Mouse (Mus musculus) limb, embryonic 11.5 days (tissue): ENCODE measurements at regions not wholly inside any gene's neighbourhood (a gene's known extent, or its start where the extent isn't known, plus 50 kb on each side); places are given as distances from the start of the nearest gene placed in this dataset.

Experiments used
- ATAC-seq: fragments of 200-750 bp; cut with Nextera tagmentation; 2 replicates; pipeline ENCODE4 v1.8.0; 2017; ENCODE audit warnings: low read depth; ENCODE audit not compliant: insufficient number of reproducible peaks, low FRiP score, low TSS enrichment
- DNase-seq: peaks from one replicate; pipeline ENCODE4 v3.0.0-alpha.2; 2015; ENCODE audit warnings: low spot score
- H3K27ac ChIP-seq: fragments of 300-500 bp; sonication (generic); replicated peaks from 2 replicates; pipeline ENCODE4 v1.5.1; 2014; ENCODE audit warnings: low read depth, mild to moderate bottlenecking, low read length
- H3K27me3 ChIP-seq: fragments of 300-500 bp; sonication (generic); 2 replicates; pipeline ENCODE4 v1.6.1; 2014; ENCODE audit warnings: mild to moderate bottlenecking, low read length, mixed read lengths; ENCODE audit not compliant: control insufficient read depth, insufficient read depth
- H3K36me3 ChIP-seq: fragments of 300-500 bp; sonication (generic); 2 replicates; pipeline ENCODE4 v1.6.1; 2014; ENCODE audit warnings: mild to moderate bottlenecking, low read length, moderate library complexity, mixed read lengths; ENCODE audit not compliant: control insufficient read depth, insufficient read depth
- H3K4me1 ChIP-seq: fragments of 300-500 bp; sonication (generic); 2 replicates; pipeline ENCODE4 v1.6.1; 2014; ENCODE audit warnings: low read length, mixed read lengths; ENCODE audit not compliant: control insufficient read depth, insufficient read depth
- H3K4me2 ChIP-seq: fragments of 300-500 bp; sonication (generic); 2 replicates; pipeline ENCODE4 v1.6.1; 2014; ENCODE audit warnings: low read depth, mild to moderate bottlenecking, moderate library complexity; ENCODE audit not compliant: severe bottlenecking
- H3K4me3 ChIP-seq: fragments of 300-500 bp; sonication (generic); 2 replicates; pipeline ENCODE4 v1.5.1; 2014; ENCODE audit warnings: low read depth, low read length
- H3K9ac ChIP-seq: fragments of 300-500 bp; sonication (generic); 2 replicates; pipeline ENCODE4 v1.6.1; 2014; ENCODE audit warnings: mild to moderate bottlenecking, low read length
- H3K9me3 ChIP-seq: fragments of 300-500 bp; sonication (generic); 2 replicates; pipeline ENCODE4 v1.6.1; 2016; ENCODE audit warnings: low read length; ENCODE audit not compliant: control insufficient read depth
- WGBS: fragments of 180-500 bp; shearing (Covaris S2); extraction: QIAGEN DNeasy Blood & Tissue Kit; methylation state at CpG from one replicate; pipeline ENCODE4 v1.1.7; 2014; 5-methylcytosine and 5-hydroxymethylcytosine counted together

DNA sequence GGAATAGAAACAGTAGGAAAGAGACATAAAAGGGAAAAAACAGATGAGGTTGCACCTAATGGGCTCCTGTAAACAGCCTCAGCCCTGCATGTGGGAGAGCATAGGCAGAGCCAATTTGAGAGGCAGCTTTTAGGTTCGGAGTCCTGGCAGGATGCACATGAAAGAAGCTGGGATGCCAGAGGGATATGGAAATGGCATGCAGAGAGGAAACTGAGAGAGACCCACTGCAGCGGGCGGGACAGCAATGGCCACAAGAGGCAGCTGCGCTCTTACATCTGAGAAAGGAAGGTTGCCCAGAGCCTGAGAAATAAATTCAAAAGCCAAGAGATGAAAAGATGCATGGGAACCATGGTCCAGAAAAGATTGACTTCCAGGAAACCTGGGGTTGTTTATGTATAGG lies 340.5 kb upstream of the Kdm8 start:
- Histone ChIP-seq H3K4me2 (no peak overlapping the region), H3K36me3 (no peaks in the 10 kb centered on the region), H3K4me3 (no peak overlapping the region), H3K4me1 (no peaks in the 10 kb centered on the region), H3K9ac (no peak overlapping the region), H3K9me3 (no peaks in the 10 kb centered on the region), H3K27me3 (no peaks in the 10 kb centered on the region), H3K27ac (no peak overlapping the region)
- ATAC-seq (no peak), DNase-seq (no peak)
- 69% methylated on average over 4 of the region's 4 CpGs for WGBS

DNA sequence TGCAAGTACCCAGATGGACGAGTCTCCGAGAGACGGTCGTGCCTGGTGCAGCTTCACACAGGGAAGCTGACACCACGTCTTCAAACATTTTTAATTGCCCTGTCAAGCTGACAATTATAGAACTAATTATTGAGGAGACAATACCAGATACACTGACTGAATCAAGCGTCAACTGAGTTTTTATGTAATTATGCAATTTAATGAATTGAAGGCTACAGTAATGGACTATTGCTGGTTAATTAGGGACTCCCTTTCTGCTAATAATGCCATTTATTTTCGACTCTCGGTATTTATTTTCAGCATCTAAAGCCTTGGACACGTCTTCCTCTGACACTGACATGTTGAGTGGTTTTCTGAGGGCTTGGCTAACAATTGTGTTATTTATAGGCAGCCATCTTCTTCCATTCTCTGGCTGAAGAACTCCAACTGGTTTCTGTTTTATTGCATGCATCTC lies 331.6 kb upstream of the Kdm8 start:
- no peak overlapping the region for H3K9ac ChIP-seq
- 72% methylated on average over 9 of the region's 9 CpGs for WGBS
- H3K36me3 ChIP-seq, result no peaks in the 10 kb centered on the region
- no peaks in the 10 kb centered on the region for H3K9me3 ChIP-seq
- H3K27ac ChIP-seq, result no peak overlapping the region
- H3K4me3 ChIP-seq, result no peak overlapping the region
- H3K4me2 ChIP-seq, result no peak overlapping the region
- no peaks in the 10 kb centered on the region for H3K4me1 ChIP-seq
- no peaks in the 10 kb centered on the region for H3K27me3 ChIP-seq
- no peak for ATAC-seq
- no peak for DNase-seq

DNA sequence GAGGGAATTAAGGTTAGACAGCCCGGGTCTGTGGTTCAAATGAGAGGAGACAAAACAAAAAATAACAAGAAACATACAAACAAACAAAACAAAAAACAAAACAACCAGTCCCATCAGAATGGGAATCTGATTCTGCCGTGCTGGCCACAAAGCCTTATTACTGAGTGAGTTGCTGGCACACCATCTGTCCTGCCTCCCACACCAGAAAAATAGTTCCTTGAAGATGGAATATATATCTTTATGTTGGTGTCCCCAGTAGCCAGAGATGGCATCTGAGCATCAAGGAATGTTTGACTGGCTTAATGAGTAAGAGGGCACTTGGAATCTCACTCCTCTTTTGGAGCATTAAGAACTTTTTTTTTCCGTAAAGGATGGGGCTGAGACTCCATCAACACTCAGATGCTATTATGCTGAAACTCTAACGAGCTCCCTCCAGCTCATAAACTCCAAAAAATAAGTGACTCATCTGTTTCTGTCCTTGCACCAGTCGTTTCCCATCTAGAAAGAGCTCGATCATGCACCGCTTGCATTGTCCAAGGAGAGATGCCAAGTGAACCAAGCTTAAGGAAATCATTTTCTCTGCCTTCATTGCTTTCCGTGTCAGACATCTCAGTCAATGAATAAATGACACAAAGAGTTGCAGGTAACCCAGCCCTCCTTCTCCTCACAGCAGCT lies 329.0 kb upstream of the Kdm8 start:
- DNase-seq (no peak), ATAC-seq (no peak)
- Histone ChIP-seq H3K9me3 (no peaks in the 10 kb centered on the region), H3K27ac (no peak overlapping the region), H3K4me3 (no peak overlapping the region), H3K4me2 (no peak overlapping the region), H3K9ac (no peak overlapping the region), H3K36me3 (no peaks in the 10 kb centered on the region), H3K4me1 (no peaks in the 10 kb centered on the region), H3K27me3 (no peaks in the 10 kb centered on the region)
- WGBS, result 84% methylated on average over 8 of the region's 8 CpGs

DNA sequence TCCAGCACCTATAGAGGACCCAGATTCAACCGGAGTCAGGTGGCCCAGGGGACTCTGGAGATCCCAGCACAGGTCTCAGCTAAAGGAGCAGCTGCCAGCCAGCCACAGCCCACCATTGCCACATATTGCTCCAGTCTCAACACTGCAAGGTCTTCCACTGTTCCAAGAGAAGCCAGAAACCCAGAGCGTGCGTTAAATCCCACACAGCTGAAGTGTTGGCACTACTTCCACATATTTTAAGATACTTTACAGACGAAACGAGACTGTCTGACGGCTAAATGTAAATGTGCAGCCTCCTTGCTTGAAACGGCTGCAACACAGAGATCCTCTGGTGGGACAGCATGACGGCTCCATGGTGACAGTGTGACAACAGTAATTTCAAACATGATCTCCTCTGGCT lies 327.3 kb upstream of the Kdm8 start:
- H3K4me1 ChIP-seq, result no peaks in the 10 kb centered on the region
- H3K27me3 ChIP-seq, result no peaks in the 10 kb centered on the region
- no peak overlapping the region for H3K9ac ChIP-seq
- ATAC-seq, result no peak
- H3K4me2 ChIP-seq, result no peak overlapping the region
- no peak overlapping the region for H3K4me3 ChIP-seq
- no peak for DNase-seq
- 87% methylated on average over 8 of the region's 8 CpGs for WGBS
- no peaks in the 10 kb centered on the region for H3K9me3 ChIP-seq
- no peaks in the 10 kb centered on the region for H3K36me3 ChIP-seq
- H3K27ac ChIP-seq, result no peak overlapping the region

DNA sequence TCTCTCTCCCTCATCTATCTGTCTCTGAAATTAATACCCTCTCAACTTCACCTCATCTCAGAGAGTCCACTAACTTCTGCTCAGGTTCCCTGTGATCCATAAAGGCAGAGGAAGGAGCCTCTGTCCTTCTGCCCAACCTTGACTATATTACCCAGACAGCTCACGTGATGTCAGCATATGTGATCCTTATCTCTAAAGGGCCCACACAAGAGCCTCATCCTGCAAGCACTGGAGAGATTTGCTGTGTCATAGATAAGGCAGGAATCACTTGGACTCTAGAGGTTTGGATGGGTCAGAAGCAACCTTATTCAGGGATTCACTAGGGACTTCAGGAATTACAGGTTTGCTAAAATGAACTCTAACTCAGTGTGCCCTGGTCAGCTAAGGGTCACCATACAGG lies 315.3 kb upstream of the Kdm8 start:
- H3K9ac ChIP-seq, result no peak overlapping the region
- no peaks in the 10 kb centered on the region for H3K27me3 ChIP-seq
- no peak overlapping the region for H3K4me2 ChIP-seq
- no peaks in the 10 kb centered on the region for H3K36me3 ChIP-seq
- no peaks in the 10 kb centered on the region for H3K4me1 ChIP-seq
- DNase-seq (no peak), ATAC-seq (no peak)
- H3K27ac ChIP-seq, result no peak overlapping the region
- no peak overlapping the region for H3K4me3 ChIP-seq
- WGBS, result 74% methylated on average over 1 of the region's 1 CpGs
- no peaks in the 10 kb centered on the region for H3K9me3 ChIP-seq

- no peak for DNase-seq
- Histone ChIP-seq H3K27me3 (no peaks in the 10 kb centered on the region), H3K36me3 (no peaks in the 10 kb centered on the region), H3K9me3 (no peaks in the 10 kb centered on the region), H3K27ac (no peak overlapping the region), H3K4me3 (no peak overlapping the region), H3K9ac (no peak overlapping the region), H3K4me2 (no peak overlapping the region), H3K4me1 (no peaks in the 10 kb centered on the region)
- 63% methylated on average over 1 of the region's 1 CpGs for WGBS
- no peak for ATAC-seq
Observed at GRCm38 (mm10) chr7:125131968-125132367, 312.5 kb upstream of the Kdm8 start.

GRCm38 (mm10) chr7:125138607-125139006 lies 305.9 kb upstream of the Kdm8 start:
- 71% methylated on average over 3 of the region's 3 CpGs for WGBS
- H3K9me3 ChIP-seq, result no peaks in the 10 kb centered on the region
- no peak for DNase-seq
- no peak overlapping the region for H3K27ac ChIP-seq
- H3K4me3 ChIP-seq, result no peak overlapping the region
- no peak for ATAC-seq
- H3K9ac ChIP-seq, result no peak overlapping the region
- H3K27me3 ChIP-seq, result no peaks in the 10 kb centered on the region
- no peaks in the 10 kb centered on the region for H3K4me1 ChIP-seq
- H3K36me3 ChIP-seq, result no peaks in the 10 kb centered on the region
- no peak overlapping the region for H3K4me2 ChIP-seq

GRCm38 (mm10) chr7:125139196-125139595 lies 305.3 kb upstream of the Kdm8 start:
- no peaks in the 10 kb centered on the region for H3K27me3 ChIP-seq
- ATAC-seq (no peak), DNase-seq (no peak)
- H3K27ac ChIP-seq, result no peak overlapping the region
- H3K9me3 ChIP-seq, result no peaks in the 10 kb centered on the region
- WGBS, result 87% methylated on average over 2 of the region's 2 CpGs
- H3K4me2 ChIP-seq, result no peak overlapping the region
- H3K36me3 ChIP-seq, result no peaks in the 10 kb centered on the region
- H3K4me3 ChIP-seq, result no peak overlapping the region
- no peaks in the 10 kb centered on the region for H3K4me1 ChIP-seq
- no peak overlapping the region for H3K9ac ChIP-seq

- Histone ChIP-seq H3K4me3 (no peak overlapping the region), H3K4me2 (no peak overlapping the region), H3K27ac (no peak overlapping the region), H3K27me3 (no peaks in the 10 kb centered on the region), H3K36me3 (no peaks in the 10 kb centered on the region), H3K9me3 (no peaks in the 10 kb centered on the region), H3K9ac (no peak overlapping the region), H3K4me1 (no peaks in the 10 kb centered on the region)
- no peak for DNase-seq
- ATAC-seq, result no peak
- WGBS, result 17% methylated on average over 3 of the region's 3 CpGs
Observed at GRCm38 (mm10) chr7:125140854-125141253, 303.6 kb upstream of the Kdm8 start.
